Mouse (Mus musculus): ENCODE results near the gene AI413582. TPM values are rescaled to one million over a fixed set of nuclear protein-coding genes. Genes with fewer than 3 reads are reported as not detected.

AI413582 gene
- polyA plus RNA-seq, 1 experiment from 2014 or later = 76.5 TPM

DNA sequence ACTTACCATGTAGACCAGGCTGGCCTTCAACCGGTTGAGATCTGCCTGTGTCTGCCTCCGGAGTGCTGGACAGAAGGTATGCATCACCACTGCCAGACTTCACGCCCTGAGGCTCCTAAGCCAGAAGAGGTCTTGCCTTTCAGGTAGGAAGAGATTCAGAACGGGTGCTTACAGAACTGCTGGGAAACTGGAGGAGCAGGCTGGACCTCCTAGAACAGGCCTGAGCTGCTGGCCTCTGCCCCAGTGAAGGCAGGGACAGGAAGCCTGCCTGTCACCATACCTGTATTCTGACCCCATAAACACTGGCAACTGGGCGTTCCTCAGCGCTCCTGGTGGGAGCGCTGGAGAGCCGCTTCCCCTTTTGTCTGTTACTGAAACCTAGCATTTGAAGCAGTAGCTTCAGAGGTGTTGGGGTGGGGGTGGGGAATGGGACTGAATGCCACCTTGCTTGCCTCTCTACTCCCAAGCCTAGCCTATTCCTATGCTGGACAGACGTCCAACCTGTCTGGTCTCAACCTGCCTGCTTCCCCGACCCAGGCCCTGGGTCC is 14.1 kb downstream of the AI413582 start:
- WGBS = 57% methylated on average over 10 of the region's 10 CpGs
- Histone ChIP-seq H3K27me3 (ENCODE audit: control insufficient read depth, insufficient read depth, low read length) (peaks cover 7% of the 10 kb centered on the region; the same call in 1 of the 2 replicates), H3K4me1 (replicated peaks; ENCODE audit: control insufficient read depth, insufficient read depth, low read length) (peaks cover 3% of the 10 kb centered on the region; the same call in 1 of the 2 replicates), H3K4me2 (replicated peaks) (no peak overlapping the region), H3K4me3 (replicated peaks; ENCODE audit: low read length) (no peak overlapping the region), H3K9me3 (ENCODE audit: control insufficient read depth, low read length) (no peaks in the 10 kb centered on the region), H3K9ac (no peak overlapping the region), H3K36me3 (replicated peaks; ENCODE audit: control insufficient read depth, insufficient read depth) (no peaks in the 10 kb centered on the region), H3K27ac (no peak overlapping the region)
- DNase-seq (ENCODE audit: low spot score) (no peak), ATAC-seq (ENCODE audit: low FRiP score) (no peak)

DNA sequence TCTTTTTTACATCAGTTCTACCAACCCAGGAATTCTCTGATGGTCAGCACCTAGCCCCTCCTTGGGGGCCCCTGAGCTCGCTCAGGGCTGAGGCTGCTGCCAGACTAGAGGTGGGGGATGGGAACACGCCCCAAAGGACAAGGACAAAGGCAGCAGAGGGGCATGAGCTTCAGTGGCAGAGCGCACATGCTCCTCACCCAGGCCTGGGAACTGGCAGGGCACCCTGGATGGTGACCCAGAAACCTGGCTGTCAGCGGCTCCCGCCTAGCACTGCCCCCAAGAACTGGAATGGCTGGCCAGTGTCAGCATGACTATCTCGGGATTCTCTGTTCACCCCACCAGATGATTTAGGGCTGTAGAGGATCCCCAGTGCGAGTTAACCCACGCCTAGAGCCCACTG is 16.3 kb downstream of the AI413582 start:
- Histone ChIP-seq H3K36me3 (replicated peaks; ENCODE audit: control insufficient read depth, insufficient read depth) (no peaks in the 10 kb centered on the region), H3K27me3 (ENCODE audit: control insufficient read depth, insufficient read depth, low read length) (no peaks in the 10 kb centered on the region), H3K9ac (no peak overlapping the region), H3K4me3 (replicated peaks; ENCODE audit: low read length) (no peak overlapping the region), H3K9me3 (ENCODE audit: control insufficient read depth, low read length) (no peaks in the 10 kb centered on the region), H3K4me2 (replicated peaks) (no peak overlapping the region), H3K4me1 (replicated peaks; ENCODE audit: control insufficient read depth, insufficient read depth, low read length) (0 out of 2 replicates have a peak, but pooled peaks cover 3% of the 10 kb centered on the region), H3K27ac (no peak overlapping the region)
- DNase-seq (ENCODE audit: low spot score) (no peak), ATAC-seq (ENCODE audit: low FRiP score) (no peak)
- WGBS = 41% methylated on average over 8 of the region's 8 CpGs

DNA sequence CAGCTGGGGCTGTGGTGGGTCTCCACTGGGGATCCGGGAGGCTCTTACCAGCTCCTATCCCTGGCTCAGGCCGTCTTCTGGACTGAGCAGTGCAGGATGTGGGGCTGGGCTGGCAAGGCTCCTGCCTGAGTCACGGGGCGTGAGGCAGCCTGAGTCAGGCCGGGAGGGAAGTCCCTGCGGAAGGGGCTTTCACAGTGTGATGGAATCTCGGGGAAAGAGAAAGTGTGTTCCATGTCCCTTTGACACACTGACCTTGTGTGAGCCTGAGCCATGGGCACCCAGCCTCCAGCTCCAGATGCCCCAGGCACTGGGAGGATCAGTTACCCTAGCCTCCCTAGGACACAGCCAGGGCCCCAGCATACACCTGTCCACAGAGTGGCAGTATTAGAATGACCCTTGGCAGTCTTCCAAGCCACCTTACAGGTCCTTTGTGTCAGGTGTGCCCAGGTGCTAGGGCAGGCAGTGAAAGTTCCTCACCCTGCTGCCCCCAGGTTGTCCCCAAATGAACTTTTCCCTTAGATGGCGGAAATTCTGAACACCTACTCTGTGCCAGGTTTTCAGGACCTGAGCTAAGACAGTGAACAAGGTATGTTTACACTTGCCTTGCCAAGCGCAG is 18.2 kb downstream of the AI413582 start:
- Histone ChIP-seq H3K9ac (no peak overlapping the region), H3K4me3 (replicated peaks; ENCODE audit: low read length) (no peak overlapping the region), H3K9me3 (ENCODE audit: control insufficient read depth, low read length) (no peaks in the 10 kb centered on the region), H3K4me1 (replicated peaks; ENCODE audit: control insufficient read depth, insufficient read depth, low read length) (0 out of 2 replicates have a peak, but pooled peaks cover 3% of the 10 kb centered on the region), H3K4me2 (replicated peaks) (no peak overlapping the region), H3K27me3 (ENCODE audit: control insufficient read depth, insufficient read depth, low read length) (no peaks in the 10 kb centered on the region), H3K36me3 (replicated peaks; ENCODE audit: control insufficient read depth, insufficient read depth) (no peaks in the 10 kb centered on the region), H3K27ac (no peak overlapping the region)
- 78% methylated on average over 9 of the region's 9 CpGs for WGBS
- ATAC-seq (ENCODE audit: low FRiP score) = no peak
- no peak for DNase-seq (ENCODE audit: low spot score)

DNA sequence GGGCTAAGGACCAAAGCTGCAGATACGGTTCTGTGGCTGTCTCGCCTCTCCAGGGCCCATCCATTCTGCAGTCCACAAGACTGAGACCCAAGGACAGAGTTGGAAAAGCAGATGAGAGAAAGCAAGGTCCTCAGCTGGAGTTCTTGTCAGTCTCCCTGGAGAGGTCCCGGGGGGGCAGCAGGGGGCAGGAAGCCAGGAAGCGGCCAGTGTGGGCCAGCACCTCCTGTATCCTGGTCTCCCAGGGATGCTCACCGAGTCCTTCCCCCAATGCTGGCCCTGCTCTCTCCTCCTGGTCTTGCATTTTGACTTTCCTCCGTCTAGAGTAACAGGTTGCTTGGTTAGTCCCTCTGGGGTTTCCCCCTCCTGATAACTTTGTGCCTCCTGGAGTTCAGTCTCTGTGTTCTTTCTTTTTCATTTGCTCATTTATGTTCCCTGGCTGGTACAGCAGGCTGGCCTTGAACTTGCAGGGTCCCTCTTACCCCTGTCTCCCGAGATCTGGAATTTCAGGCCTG is 18.9 kb downstream of the AI413582 start:
- no peak overlapping the region for H3K4me3 ChIP-seq (replicated peaks; ENCODE audit: low read length)
- H3K27me3 ChIP-seq (ENCODE audit: control insufficient read depth, insufficient read depth, low read length) = no peaks in the 10 kb centered on the region
- H3K9ac ChIP-seq = no peak overlapping the region
- H3K36me3 ChIP-seq (replicated peaks; ENCODE audit: control insufficient read depth, insufficient read depth) = no peaks in the 10 kb centered on the region
- ATAC-seq (ENCODE audit: low FRiP score) (no peak), DNase-seq (ENCODE audit: low spot score) (no peak)
- H3K9me3 ChIP-seq (ENCODE audit: control insufficient read depth, low read length) = no peaks in the 10 kb centered on the region
- no peak overlapping the region for H3K27ac ChIP-seq
- 0 out of 2 replicates have a peak, but pooled peaks cover 3% of the 10 kb centered on the region for H3K4me1 ChIP-seq (replicated peaks; ENCODE audit: control insufficient read depth, insufficient read depth, low read length)
- H3K4me2 ChIP-seq (replicated peaks) = no peak overlapping the region
- 67% methylated on average over 7 of the region's 7 CpGs for WGBS

DNA sequence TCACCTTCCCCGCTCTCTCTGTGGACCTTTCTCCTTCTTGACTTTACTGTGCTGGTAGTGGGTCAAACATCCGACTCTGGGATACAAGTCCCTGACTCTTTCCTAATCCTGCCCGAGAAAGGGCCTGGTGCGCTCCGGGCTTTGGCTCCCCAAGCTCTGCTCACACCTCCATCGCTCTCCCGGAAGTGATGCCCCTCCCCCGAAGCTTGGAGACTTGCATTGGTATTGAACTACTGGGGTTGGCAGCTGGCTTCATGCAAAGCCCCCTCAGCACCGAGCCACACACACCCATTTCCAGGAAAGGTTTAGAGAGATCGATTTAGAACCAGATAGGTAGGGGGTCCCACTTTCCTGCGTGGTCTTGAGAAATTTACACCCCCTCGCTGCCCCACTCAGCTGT is 19.6 kb downstream of the AI413582 start:
- H3K9ac ChIP-seq = no peak overlapping the region
- no peak overlapping the region for H3K4me2 ChIP-seq (replicated peaks)
- 56% methylated on average over 12 of the region's 12 CpGs for WGBS
- DNase-seq (ENCODE audit: low spot score) = no peak
- no peaks in the 10 kb centered on the region for H3K9me3 ChIP-seq (ENCODE audit: control insufficient read depth, low read length)
- ATAC-seq (ENCODE audit: low FRiP score) = no peak
- no peak overlapping the region for H3K4me3 ChIP-seq (replicated peaks; ENCODE audit: low read length)
- no peaks in the 10 kb centered on the region for H3K27me3 ChIP-seq (ENCODE audit: control insufficient read depth, insufficient read depth, low read length)
- no peak overlapping the region for H3K27ac ChIP-seq
- H3K36me3 ChIP-seq (replicated peaks; ENCODE audit: control insufficient read depth, insufficient read depth) = no peaks in the 10 kb centered on the region
- H3K4me1 ChIP-seq (replicated peaks; ENCODE audit: control insufficient read depth, insufficient read depth, low read length) = 0 out of 2 replicates have a peak, but pooled peaks cover 3% of the 10 kb centered on the region

DNA sequence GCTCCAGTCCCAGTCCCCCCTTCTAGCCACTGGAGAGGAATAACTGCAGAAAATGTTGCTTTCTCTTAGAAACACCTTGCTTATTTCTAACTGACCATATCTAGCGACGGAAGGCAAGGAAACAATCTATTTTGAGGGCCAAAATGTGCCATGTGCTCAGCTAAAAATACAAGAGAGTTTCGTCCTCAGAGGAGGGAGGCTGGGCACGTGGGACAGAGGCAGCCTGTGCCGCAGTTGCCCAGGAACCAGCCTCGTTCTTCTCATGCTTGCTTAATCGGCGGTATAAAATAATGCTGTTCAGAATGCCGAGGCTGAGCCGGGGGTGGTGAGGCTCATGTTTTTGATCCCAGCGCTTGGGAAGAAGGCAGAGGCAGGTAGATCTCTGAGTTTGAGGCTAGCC is 21.0 kb downstream of the AI413582 start:
- no peak for DNase-seq (ENCODE audit: low spot score)
- 85% methylated on average over 11 of the region's 11 CpGs for WGBS
- no peaks in the 10 kb centered on the region for H3K36me3 ChIP-seq (replicated peaks; ENCODE audit: control insufficient read depth, insufficient read depth)
- H3K9me3 ChIP-seq (ENCODE audit: control insufficient read depth, low read length) = no peaks in the 10 kb centered on the region
- no peaks in the 10 kb centered on the region for H3K27me3 ChIP-seq (ENCODE audit: control insufficient read depth, insufficient read depth, low read length)
- H3K4me3 ChIP-seq (replicated peaks; ENCODE audit: low read length) = no peak overlapping the region
- no peak overlapping the region for H3K27ac ChIP-seq
- no peak overlapping the region for H3K4me2 ChIP-seq (replicated peaks)
- no peak overlapping the region for H3K9ac ChIP-seq
- ATAC-seq (ENCODE audit: low FRiP score) = no peak
- 0 out of 2 replicates have a peak, but pooled peaks cover 3% of the 10 kb centered on the region for H3K4me1 ChIP-seq (replicated peaks; ENCODE audit: control insufficient read depth, insufficient read depth, low read length)

DNA sequence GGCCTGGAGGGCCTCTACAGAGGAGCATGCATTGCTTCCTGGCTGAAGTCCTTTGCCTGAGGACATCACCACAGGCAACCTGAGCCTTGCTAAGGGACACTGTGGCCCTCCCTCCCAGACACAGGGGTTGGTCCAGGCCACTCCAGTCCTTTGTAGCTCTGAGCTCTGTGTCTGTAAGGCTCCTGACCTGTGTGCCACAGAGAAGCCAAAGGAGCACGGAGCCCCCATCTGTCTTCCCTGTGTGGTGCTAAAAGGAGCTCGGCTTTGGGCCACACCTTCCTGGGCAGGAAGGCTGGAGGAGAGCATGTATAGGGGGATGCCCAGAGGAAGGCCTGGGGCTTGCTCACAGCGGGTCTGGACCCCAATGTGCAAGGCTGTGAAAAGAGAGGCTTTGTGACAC is 23.6 kb downstream of the AI413582 start:
- Histone ChIP-seq H3K4me1 (replicated peaks; ENCODE audit: control insufficient read depth, insufficient read depth, low read length) (no peaks in the 10 kb centered on the region), H3K27ac (no peak overlapping the region), H3K4me3 (replicated peaks; ENCODE audit: low read length) (no peak overlapping the region), H3K9me3 (ENCODE audit: control insufficient read depth, low read length) (no peaks in the 10 kb centered on the region), H3K4me2 (replicated peaks) (no peak overlapping the region), H3K36me3 (replicated peaks; ENCODE audit: control insufficient read depth, insufficient read depth) (no peaks in the 10 kb centered on the region), H3K27me3 (ENCODE audit: control insufficient read depth, insufficient read depth, low read length) (no peaks in the 10 kb centered on the region), H3K9ac (no peak overlapping the region)
- WGBS = 75% methylated on average over 3 of the region's 3 CpGs
- DNase-seq (ENCODE audit: low spot score) = no peak
- no peak for ATAC-seq (ENCODE audit: low FRiP score)

DNA sequence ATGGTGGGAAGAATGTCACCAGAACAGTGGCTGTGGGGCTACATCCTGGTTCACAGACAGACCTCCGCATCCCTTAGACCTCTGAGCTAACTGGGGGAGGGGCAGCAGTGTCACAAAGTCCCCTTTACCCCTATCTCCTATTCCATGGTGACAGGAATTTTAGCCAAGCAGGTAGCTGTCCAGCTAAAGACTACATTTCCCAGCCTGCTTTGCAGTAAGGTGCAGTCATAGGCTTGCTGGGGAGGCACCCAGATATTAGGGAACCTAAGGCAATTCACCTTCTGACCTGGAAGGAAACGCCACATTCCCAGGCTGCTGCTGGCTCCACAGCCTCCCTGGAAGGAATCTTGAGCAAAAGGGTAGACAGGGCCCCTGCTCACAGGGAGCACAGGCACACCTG is 24.3 kb downstream of the AI413582 start:
- Histone ChIP-seq H3K9me3 (ENCODE audit: control insufficient read depth, low read length) (no peaks in the 10 kb centered on the region), H3K9ac (no peak overlapping the region), H3K4me1 (replicated peaks; ENCODE audit: control insufficient read depth, insufficient read depth, low read length) (no peaks in the 10 kb centered on the region), H3K36me3 (replicated peaks; ENCODE audit: control insufficient read depth, insufficient read depth) (no peaks in the 10 kb centered on the region), H3K27me3 (ENCODE audit: control insufficient read depth, insufficient read depth, low read length) (no peaks in the 10 kb centered on the region), H3K27ac (no peak overlapping the region), H3K4me3 (replicated peaks; ENCODE audit: low read length) (no peak overlapping the region), H3K4me2 (replicated peaks) (no peak overlapping the region)
- WGBS = 84% methylated on average over 2 of the region's 2 CpGs
- ATAC-seq (ENCODE audit: low FRiP score) (no peak), DNase-seq (ENCODE audit: low spot score) (no peak)

DNA sequence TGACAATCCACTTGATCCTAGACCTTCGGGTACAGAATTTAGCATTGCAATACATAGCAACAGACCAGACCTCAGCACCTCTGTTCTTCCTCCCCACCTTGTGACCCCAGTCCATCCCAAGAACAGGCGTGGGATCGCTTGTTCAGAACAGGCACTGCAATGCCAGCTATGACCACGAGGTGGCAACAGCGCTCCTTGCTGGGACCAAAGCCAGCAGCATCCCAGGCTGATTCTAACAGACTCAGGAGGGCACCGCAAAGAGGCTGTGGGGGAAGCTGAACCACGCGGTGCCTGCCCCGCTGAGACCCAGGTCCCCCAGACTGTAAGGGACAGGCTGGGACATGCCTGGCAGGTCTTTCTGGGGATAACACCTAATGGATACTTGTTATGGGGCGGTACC is 30.8 kb downstream of the AI413582 start:
- Histone ChIP-seq H3K4me1 (replicated peaks; ENCODE audit: control insufficient read depth, insufficient read depth, low read length) (peaks cover 2% of the 10 kb centered on the region; the same call in 1 of the 2 replicates), H3K9me3 (ENCODE audit: control insufficient read depth, low read length) (no peaks in the 10 kb centered on the region), H3K27me3 (ENCODE audit: control insufficient read depth, insufficient read depth, low read length) (no peaks in the 10 kb centered on the region), H3K27ac (no peak overlapping the region), H3K4me2 (replicated peaks) (peak overlapping the region; percentile 28; the same call in 1 of the 2 replicates), H3K4me3 (replicated peaks; ENCODE audit: low read length) (no peak overlapping the region), H3K9ac (no peak overlapping the region), H3K36me3 (replicated peaks; ENCODE audit: control insufficient read depth, insufficient read depth) (no peaks in the 10 kb centered on the region)
- DNase-seq (ENCODE audit: low spot score) (peak; percentile 96), ATAC-seq (ENCODE audit: low FRiP score) (peak; percentile 70; the same call in 1 of the 2 replicates)
- 6% methylated on average over 10 of the region's 10 CpGs for WGBS

Data from hindbrain, embryonic 14.5 days (tissue).